Mouse (Mus musculus) heart, adult 11 months (tissue): ENCODE data around the gene Klhl6.
"Not testable (repeated sequence)": the region's sequence is repeated elsewhere in the genome, so short reads cannot be mapped to it uniquely, and the experiment has no call there.

Experiments used
- DNase-seq: peaks from one replicate; pipeline ENCODE4 v3.0.0; 2022

The Klhl6 gene

GRCm38 (mm10) chr16:19982537-19983257 is at the start of gene Klhl6:
TSS of gene Klhl6 (minus strand) at chr16:19983037.
- DNase-seq, result peak; percentile 98

GRCm38 (mm10) chr16:20027241-20027640 is 44.4 kb upstream of the Klhl6 start:
- not testable (repeated sequence) for DNase-seq

- DNase-seq, result no peak
Observed at GRCm38 (mm10) chr16:20022821-20023220, 40.0 kb upstream of the Klhl6 start.

DNA sequence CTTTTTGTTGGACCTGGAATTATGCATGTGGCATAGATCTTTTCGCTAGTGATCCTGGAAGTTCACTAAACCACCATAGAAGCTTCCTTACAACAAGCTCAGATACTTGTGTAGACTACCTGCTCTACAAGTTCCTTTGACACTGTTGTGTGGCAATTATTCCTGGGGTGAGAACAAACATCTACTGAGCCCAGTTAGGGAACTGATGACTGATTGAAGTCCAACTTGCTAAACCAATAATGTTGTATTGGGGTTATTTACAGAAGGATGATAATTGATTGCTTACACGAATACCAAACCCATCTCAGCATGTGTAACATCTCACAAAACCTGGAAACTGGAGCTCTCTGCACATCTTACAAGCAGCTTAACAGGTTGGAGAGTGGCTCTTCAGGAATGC is 39.0 kb upstream of the Klhl6 start:
- DNase-seq, result no peak

DNA sequence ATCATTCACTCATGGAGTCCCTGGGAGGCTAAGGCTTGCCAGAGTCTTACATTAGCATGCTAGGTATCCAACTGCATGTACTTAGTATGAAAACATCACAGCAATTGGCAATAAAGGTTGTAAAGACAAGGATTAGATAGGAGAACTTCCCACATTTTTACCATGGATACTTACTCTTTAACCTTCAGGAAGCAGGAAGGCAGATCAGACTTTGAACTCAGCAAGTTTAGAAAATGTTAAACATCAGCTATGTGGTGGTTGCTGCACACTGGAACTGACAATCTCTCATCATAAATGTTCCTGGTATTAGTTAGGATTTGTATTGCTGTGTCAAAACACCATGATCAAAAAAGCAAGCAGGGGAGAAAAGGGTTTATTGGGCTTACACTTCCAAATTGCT is 29.8 kb upstream of the Klhl6 start:
- DNase-seq, result no peak

- DNase-seq, result no peak
Observed at GRCm38 (mm10) chr16:20006066-20006465, 23.2 kb upstream of the Klhl6 start.

DNA sequence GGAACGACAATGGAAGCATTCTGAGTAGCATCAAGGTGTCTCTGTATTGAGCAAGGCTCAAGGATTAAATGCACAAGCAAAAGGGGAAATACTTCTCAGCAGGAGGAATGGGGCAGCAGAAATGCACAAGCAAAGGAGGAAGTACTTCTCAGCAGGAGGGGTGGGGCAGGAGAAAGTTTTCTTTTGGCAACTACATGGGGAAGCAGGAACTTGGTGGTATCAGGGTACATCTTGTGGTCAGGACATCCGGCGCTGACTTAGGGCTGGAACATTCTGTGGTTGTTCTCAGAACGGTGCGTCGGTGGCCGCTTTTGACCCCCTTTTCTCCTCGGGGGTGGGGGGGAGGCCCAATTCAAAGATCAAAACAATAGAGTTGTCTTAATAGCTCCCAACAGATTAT is 17.4 kb upstream of the Klhl6 start:
- DNase-seq, result not testable (repeated sequence)

- peak; percentile 78 for DNase-seq
Observed at GRCm38 (mm10) chr16:19997616-19998015, 14.8 kb upstream of the Klhl6 start.

- DNase-seq, result peak; percentile 36
Observed at GRCm38 (mm10) chr16:19996913-19997312, 14.1 kb upstream of the Klhl6 start.

DNA sequence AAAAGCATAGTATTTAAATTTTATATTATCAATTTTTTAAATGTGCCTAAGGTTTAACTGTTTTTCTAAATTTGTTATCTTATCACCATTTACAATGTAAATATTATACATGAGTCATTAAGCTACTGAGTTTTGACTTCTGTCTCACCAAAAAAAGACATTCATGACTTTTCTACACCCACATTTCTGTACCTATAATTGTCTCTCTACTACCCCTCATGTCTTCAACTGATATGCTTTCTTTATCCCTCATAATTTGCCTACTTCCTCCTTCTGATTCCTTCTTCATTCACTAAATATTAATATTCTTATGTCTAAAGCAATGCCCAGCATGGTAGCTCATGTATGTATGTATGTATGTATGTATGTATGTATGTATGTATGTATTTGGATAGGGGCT is 13.0 kb upstream of the Klhl6 start:
- DNase-seq, result no peak

- no peak for DNase-seq
Observed at GRCm38 (mm10) chr16:19993278-19993677, 10.4 kb upstream of the Klhl6 start.

- no peak for DNase-seq
Observed at GRCm38 (mm10) chr16:19990536-19990935, 7.7 kb upstream of the Klhl6 start.

- DNase-seq, result peak; percentile 61
Observed at GRCm38 (mm10) chr16:19987589-19987988, 4.8 kb upstream of the Klhl6 start.

- DNase-seq, result peak; percentile 11
Observed at GRCm38 (mm10) chr16:19984884-19985643, 2.2 kb upstream of the Klhl6 start.

DNA sequence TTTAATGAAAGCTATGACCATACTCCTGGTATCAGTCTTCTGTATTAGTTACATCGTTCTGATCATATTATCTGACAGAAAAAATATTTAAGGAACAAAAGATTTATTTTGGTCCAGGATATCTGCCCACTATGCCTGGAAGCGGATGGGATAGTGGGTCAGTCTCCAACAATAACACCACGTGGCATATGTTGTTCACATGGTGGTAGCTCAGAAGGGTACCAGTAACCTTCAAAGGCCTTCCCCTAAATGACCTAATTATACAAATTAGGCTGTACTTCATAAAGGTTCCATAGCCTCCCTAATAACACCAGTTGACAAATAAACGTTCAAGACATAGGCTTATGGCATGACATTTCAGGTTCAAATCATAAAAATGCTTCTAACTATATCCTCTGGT is 722 bp upstream of the Klhl6 start:
- peak; percentile 83 for DNase-seq

DNA sequence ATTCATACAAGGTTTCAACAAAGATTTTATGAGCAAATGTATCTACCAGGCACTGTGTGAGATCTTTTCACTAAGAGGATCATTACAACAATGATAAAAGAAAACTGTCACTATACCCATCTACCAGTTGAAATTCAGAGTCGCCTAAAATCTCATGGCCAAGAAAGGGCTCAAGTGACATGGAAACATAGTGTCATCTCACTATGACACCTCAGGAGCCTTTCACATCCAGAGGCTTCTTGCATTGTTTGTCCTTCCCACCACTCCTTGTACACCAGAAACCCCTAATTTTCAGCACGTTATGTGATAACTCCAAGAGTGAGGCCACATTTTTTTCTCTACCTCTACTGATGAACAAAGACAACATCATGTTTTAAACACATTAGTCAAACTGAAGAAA is 1.2 kb downstream of the Klhl6 start:
- DNase-seq, result no peak

DNA sequence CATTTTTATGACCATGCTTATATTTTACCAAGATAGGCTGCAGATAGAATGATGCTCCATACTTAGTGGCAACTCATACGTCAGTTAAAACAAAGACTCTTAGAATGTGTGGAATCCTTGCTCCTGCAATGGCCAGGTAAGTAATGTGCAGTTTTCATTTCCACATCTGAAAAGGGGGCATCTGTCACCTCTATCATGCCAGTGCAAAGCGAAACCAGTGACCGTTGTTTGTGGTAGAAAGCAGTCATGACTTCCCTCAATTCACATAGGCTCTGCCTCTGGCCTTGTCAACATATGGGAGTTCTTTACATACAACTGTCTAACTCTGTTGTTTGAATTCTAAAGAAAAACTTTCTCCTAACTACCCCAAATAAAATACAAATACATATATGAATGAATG is 1.8 kb downstream of the Klhl6 start:
- DNase-seq, result no peak

DNA sequence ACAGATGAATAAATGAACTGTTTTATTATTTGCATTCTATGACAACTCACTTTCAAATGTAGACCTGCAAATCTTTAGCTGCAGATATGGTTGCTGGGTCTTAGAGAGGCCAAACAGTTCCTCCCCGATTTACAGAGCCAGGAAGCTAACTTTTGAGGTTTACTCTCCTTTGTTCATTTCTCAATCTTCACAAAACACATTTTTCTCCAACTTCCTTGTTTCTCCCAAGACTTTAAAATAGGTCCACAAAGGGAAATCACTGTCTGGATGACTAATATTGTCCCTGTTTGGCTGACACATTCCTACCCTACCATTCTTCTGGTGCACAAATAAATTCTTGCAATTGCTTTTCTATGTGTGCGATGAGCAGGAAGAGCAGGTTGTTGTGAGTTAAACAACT is 3.1 kb downstream of the Klhl6 start:
- DNase-seq, result peak; percentile 5

GRCm38 (mm10) chr16:19977282-19977681 is 5.6 kb downstream of the Klhl6 start:
- DNase-seq, result peak; percentile 89

GRCm38 (mm10) chr16:19976825-19977224 is 6.0 kb downstream of the Klhl6 start:
- DNase-seq, result peak; percentile 70

GRCm38 (mm10) chr16:19975432-19975831 is 7.4 kb downstream of the Klhl6 start:
- peak; percentile 67 for DNase-seq

DNA sequence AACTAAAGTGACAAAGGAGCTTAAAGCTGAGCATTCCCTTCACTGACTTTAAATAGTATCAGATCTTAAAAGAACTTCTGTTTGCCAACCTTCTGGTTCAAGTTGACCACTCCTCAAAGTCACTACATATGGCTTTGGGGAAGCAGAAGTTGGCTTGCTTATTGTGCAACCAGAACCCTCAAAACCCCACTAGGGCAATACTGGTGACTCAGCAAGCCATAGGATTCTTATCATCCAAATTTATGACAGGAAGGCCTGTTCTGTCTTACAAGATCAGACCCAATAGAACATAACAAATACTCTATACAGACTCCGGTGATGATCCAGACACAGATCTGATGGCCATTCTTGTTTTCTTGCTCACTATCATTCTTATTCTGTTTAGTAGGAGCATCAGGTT is 9.4 kb downstream of the Klhl6 start:
- peak; percentile 93 for DNase-seq

- DNase-seq, result peak; percentile 60
Observed at GRCm38 (mm10) chr16:19972736-19973350, 10.0 kb downstream of the Klhl6 start.

- DNase-seq, result peak; percentile 93
Observed at GRCm38 (mm10) chr16:19969506-19969905, 13.3 kb downstream of the Klhl6 start.
